ENCODE assay signal across 9 mouse cellular contexts in genomic region chr10:88501886-88502765, GRCm38 (mm10). TPM values are rescaled to one million over a fixed set of nuclear protein-coding genes. Genes with fewer than 3 reads are reported as not detected.
DNase-seq lines count a peak whose midpoint lies in the region; ATAC-seq and TF ChIP-seq lines count a peak whose summit lies in the region.
"Had no signal": no experiment of that assay in that cellular context is flagged by ENCODE, and none has a peak within 500 bp of the region (broad histone marks: within the 10 kb centered on the region; RNA-seq: fewer than 3 reads in every experiment).

No protein-coding gene starts in this region.

- WGBS in limb, embryonic 12.5 days: 64% methylated on average over 13 of the region's 13 CpGs
- 77% methylated on average over 13 of the region's 13 CpGs for WGBS in limb, embryonic 10.5 days
- WGBS in hindbrain, embryonic 16.5 days: 61% methylated on average over 13 of the region's 13 CpGs

- no peak for TF ChIP-seq POLR2A in myocyte (IDR thresholded peaks at IDR 0.05; ENCODE audit: insufficient read length, low read depth)

- no peaks in the 10 kb centered on the region for H3K36me3 ChIP-seq in limb, embryonic 12.5 days
- 0 out of 2 replicates have a peak, but pooled peaks cover 2% of the 10 kb centered on the region for H3K36me3 ChIP-seq in limb, embryonic 10.5 days
- no peaks in the 10 kb centered on the region for H3K36me3 ChIP-seq in hindbrain, embryonic 16.5 days (ENCODE audit: control insufficient read depth, insufficient read depth, low read length)
- H3K36me3 ChIP-seq in myocyte (ENCODE audit: control insufficient read depth, insufficient read depth): no peaks in the 10 kb centered on the region
- H3K36me3 ChIP-seq: liver, embryonic 13.5 days had no signal

- no peaks in the 10 kb centered on the region for H3K27me3 ChIP-seq in limb, embryonic 12.5 days
- no peaks in the 10 kb centered on the region for H3K27me3 ChIP-seq in limb, embryonic 10.5 days (ENCODE audit: low read depth, poor library complexity, severe bottlenecking)
- no peaks in the 10 kb centered on the region for H3K27me3 ChIP-seq in hindbrain, embryonic 16.5 days (replicated peaks; ENCODE audit: control insufficient read depth, insufficient read depth, low read length)
- H3K27me3 ChIP-seq in myocyte (ENCODE audit: control insufficient read depth, insufficient read depth, insufficient read length): no peaks in the 10 kb centered on the region
- H3K27me3 ChIP-seq: liver, embryonic 13.5 days had no signal

- peak overlapping the region; percentile 64; the same call in 1 of the 2 replicates for H3K4me2 ChIP-seq in limb, embryonic 12.5 days
- peak overlapping the region; percentile 75 for H3K4me2 ChIP-seq in hindbrain, embryonic 16.5 days (ENCODE audit: low read length)
- H3K4me2 ChIP-seq in myocyte (ENCODE audit: low read depth): peak overlapping the region; percentile 96

- H3K9me3 ChIP-seq in limb, embryonic 12.5 days: no peaks in the 10 kb centered on the region
- H3K9me3 ChIP-seq in limb, embryonic 10.5 days (replicated peaks): no peaks in the 10 kb centered on the region
- no peaks in the 10 kb centered on the region for H3K9me3 ChIP-seq in hindbrain, embryonic 16.5 days (ENCODE audit: control insufficient read depth, low read length)
- H3K9me3 ChIP-seq: liver, embryonic 13.5 days had no signal

- peaks cover 26% of the 10 kb centered on the region for H3K4me1 ChIP-seq in limb, embryonic 12.5 days (replicated peaks)
- H3K4me1 ChIP-seq in limb, embryonic 10.5 days: peaks cover 31% of the 10 kb centered on the region
- H3K4me1 ChIP-seq in hindbrain, embryonic 16.5 days (ENCODE audit: control insufficient read depth, insufficient read depth, low read depth, low read length): peaks cover 10% of the 10 kb centered on the region

- no peak for ATAC-seq in limb, embryonic 12.5 days (ENCODE audit: insufficient number of reproducible peaks, insufficient read depth, low FRiP score, low TSS enrichment, low read depth)
- ATAC-seq in hindbrain, embryonic 16.5 days: no peak
- ATAC-seq in erythroid progenitor cell, adult 5-6 weeks (replicated peaks; ENCODE audit: low FRiP score, poor library complexity, severe bottlenecking): no peak

- no peak overlapping the region for H3ac ChIP-seq in myocyte (ENCODE audit: control insufficient read depth, insufficient read length)

- H3K79me2 ChIP-seq in myocyte (ENCODE audit: control insufficient read depth, insufficient read depth): no peaks in the 10 kb centered on the region

- H3K4me3 ChIP-seq in limb, embryonic 12.5 days (replicated peaks): no peak overlapping the region
- no peak overlapping the region for H3K4me3 ChIP-seq in limb, embryonic 10.5 days
- H3K4me3 ChIP-seq in hindbrain, embryonic 16.5 days (ENCODE audit: low read length): no peak overlapping the region
- peak overlapping the region; percentile 60 for H3K4me3 ChIP-seq in myocyte

- DNase-seq in adrenal gland, postnatal 10 days: peak; percentile 25
- no peak for DNase-seq in adrenal gland, adult 18-20 months (ENCODE audit: low spot score in 2 of 2)
- no peak for DNase-seq in limb, embryonic 10.5 days (ENCODE audit: low spot score)
- no peak for DNase-seq in gastrocnemius, postnatal 4 days (ENCODE audit: low spot score in 2 of 2)
- DNase-seq: liver, embryonic 13.5 days had no signal

- no peak overlapping the region for H3K27ac ChIP-seq in limb, embryonic 12.5 days
- H3K27ac ChIP-seq in limb, embryonic 10.5 days: no peak overlapping the region
- H3K27ac ChIP-seq in hindbrain, embryonic 16.5 days (ENCODE audit: low read depth, low read length): no peak overlapping the region
- H3K27ac ChIP-seq: liver, embryonic 13.5 days had no signal

- H3K9ac ChIP-seq in limb, embryonic 12.5 days (replicated peaks): no peak overlapping the region
- no peak overlapping the region for H3K9ac ChIP-seq in hindbrain, embryonic 16.5 days (ENCODE audit: low read depth, low read length)

TF ChIP-seq in myocyte, 11 proteins besides CTCF, POLR2A, EP300 and RAD21:
- TF ChIP-seq TCF3 (IDR thresholded peaks at IDR 0.05; ENCODE audit: insufficient read length, low read depth) (no peak), MYOG (IDR thresholded peaks at IDR 0.05; ENCODE audit: control insufficient read depth in 1 of 3, insufficient read depth in 1 of 3, insufficient read length in 2 of 3, low read depth in 2 of 3) (no peak), E2F4 (IDR thresholded peaks at IDR 0.05; ENCODE audit: insufficient read depth) (no peak), MAX (IDR thresholded peaks at IDR 0.05; ENCODE audit: low read depth) (no peak), SRF (IDR thresholded peaks at IDR 0.05; ENCODE audit: control insufficient read depth, insufficient read length, low read depth) (no peak), POLR2AphosphoS2 (IDR thresholded peaks at IDR 0.05; ENCODE audit: insufficient read length, low read depth) (no peak), TCF12 (IDR thresholded peaks at IDR 0.05; ENCODE audit: insufficient read depth, poor library complexity, severe bottlenecking) (no peak), CEBPB (IDR thresholded peaks at IDR 0.05; ENCODE audit: insufficient read depth, poor library complexity, severe bottlenecking) (no peak), USF1 (IDR thresholded peaks at IDR 0.05; ENCODE audit: low read depth) (no peak), REST (IDR thresholded peaks at IDR 0.05; ENCODE audit: insufficient read depth, insufficient read length) (no peak), MYOD1 (IDR thresholded peaks at IDR 0.05; ENCODE audit: control insufficient read depth in 1 of 3, insufficient read length in 2 of 3, low read depth in 2 of 3) (no peak)

RNA-seq across cellular contexts. Expression of gene Chpt1, which starts 1.7 kb away (rescaled TPM):
- total RNA-seq in adrenal gland, postnatal 10 days (2021): 100 to 1,000 TPM; 225 to 228 TPM
- total RNA-seq in adrenal gland, adult 18-20 months (2021): 100 to 1,000 TPM; 358 to 802 TPM
- 26.9 and 34.9 TPM in 2 replicates for polyA plus RNA-seq in limb, embryonic 12.5 days (2016; fragmentation: Nextera tagmentation; extraction: Ambion mirVana)
- 16.0 and 19.9 TPM in 2 replicates for polyA plus RNA-seq in limb, embryonic 10.5 days (2016; fragmentation: Nextera tagmentation; extraction: Ambion mirVana)
- 9.1 and 11.6 TPM in 2 replicates for polyA plus RNA-seq in hindbrain, embryonic 16.5 days (2015; fragmentation: Nextera tagmentation; extraction: Ambion mirVana)
- 29.6 TPM for polyA plus RNA-seq in myocyte (2012; fragmentation: generic; extraction: Trizol)
- total RNA-seq in gastrocnemius, postnatal 4 days (2021): 10 to 100 TPM; 27.9 to 32.9 TPM
- total RNA-seq in erythroid progenitor cell, adult 5-6 weeks (2015; ENCODE audit: low replicate concordance): 10.8 and 20.5 TPM in 2 replicates
- 1.7 and 3.9 TPM in 2 replicates for total RNA-seq in erythroid progenitor cell, adult 5-6 weeks (2017; ENCODE audit: low replicate concordance)

RNA-seq across cellular contexts. Expression of gene Sycp3, which starts 42.8 kb away (rescaled TPM):
- 1 to 10 TPM in 1 of 2 experiments, under 1 TPM in 1; 0.82 to 1.7 TPM for total RNA-seq in adrenal gland, postnatal 10 days (2021)
- total RNA-seq in adrenal gland, adult 18-20 months (2021): 1 to 10 TPM; 2.2 to 9.2 TPM
- 0.39 TPM in 1 of 2 replicates, not detected in the other for polyA plus RNA-seq in limb, embryonic 12.5 days (2016; fragmentation: Nextera tagmentation; extraction: Ambion mirVana)
- 0.21 TPM in 1 of 2 replicates, not detected in the other for polyA plus RNA-seq in limb, embryonic 10.5 days (2016; fragmentation: Nextera tagmentation; extraction: Ambion mirVana)
- polyA plus RNA-seq in hindbrain, embryonic 16.5 days (2015; fragmentation: Nextera tagmentation; extraction: Ambion mirVana): 0.55 and 0.59 TPM in 2 replicates
- not detected for polyA plus RNA-seq in myocyte (2012; fragmentation: generic; extraction: Trizol)
- under 1 TPM in 1 of 2 experiments, not detected in 1; 0.29 TPM for total RNA-seq in gastrocnemius, postnatal 4 days (2021)
- total RNA-seq in erythroid progenitor cell, adult 5-6 weeks (2015; ENCODE audit: low replicate concordance): not detected in 2 replicates
- total RNA-seq in erythroid progenitor cell, adult 5-6 weeks (2017; ENCODE audit: low replicate concordance): not detected in 2 replicates

Comparison
In these comparisons a context has a peak if more than half of its experiments do, and no peak if none do; other contexts are left out.
1. RNA of gene Chpt1, which starts 1.7 kb away (total RNA-seq): 358 to 802 TPM in adrenal gland, adult 18-20 months and 225 to 228 TPM in adrenal gland, postnatal 10 days; 27.9 to 32.9 TPM in gastrocnemius, postnatal 4 days and 1.7 to 20.5 TPM in erythroid progenitor cell, adult 5-6 weeks; every median in the first group is over 4 times any median in the second.
2. Peak in every context shown above with its lines, with median percentiles within 50 percentile points of each other: H3K4me2 ChIP-seq.